Mouse (Mus musculus) kidney, adult 2 months (tissue): ENCODE results near the gene Rasgrp2.

Experiments used
- CTCF ChIP-seq: fragments of 200-500 bp; conservative IDR thresholded peaks from 2 replicates; pipeline ENCODE4 v1.5.1; 2011; ENCODE audit warnings: low read depth, mild to moderate bottlenecking, control low read depth, low read length, moderate library complexity, mixed read lengths; ENCODE audit not compliant: insufficient read depth, insufficient read length
- POLR2A ChIP-seq: fragments of 200-500 bp; IDR thresholded peaks from one replicate; pipeline ENCODE4 v1.6.1; 2011; ENCODE audit warnings: low read depth, low read length, control low read depth

- no peak for TF ChIP-seq CTCF
- no peak for TF ChIP-seq POLR2A
These were observed 22.1 kb downstream of the Rasgrp2 start for GRCm38 (mm10) chr19:6421211-6421590.
